Mouse (Mus musculus) left cerebral cortex, postnatal 25 days (tissue): ENCODE results near the gene Cd300ld2. TPM values are rescaled to one million over a fixed set of nuclear protein-coding genes. Genes with fewer than 3 reads are reported as not detected.

ENCODE experiments used
- total RNA-seq, 2 experiments: library from RNA; stranded (reverse); gene quantifications; 2 replicates each; pipeline ENCODE4 v1.2.3; 2021

Gene Cd300ld2
- total RNA-seq, 2 experiments from 2014 or later = not detected

Other genes with a start within 250 kb of the Cd300ld2 start
- 10 to 100 TPM; 35.6 to 39.8 TPM for gene Btbd17, start 220.2 kb downstream of the Cd300ld2 start, total RNA-seq
- gene Gpr142, start 217.3 kb downstream of the Cd300ld2 start, total RNA-seq = not detected
- gene Gprc5c, start 165.0 kb downstream of the Cd300ld2 start, total RNA-seq = 1 to 10 TPM; 4.2 to 6.4 TPM
- gene Cd300a, start 126.2 kb downstream of the Cd300ld2 start, total RNA-seq = under 1 TPM; 0.37 to 0.55 TPM
- gene Cd300lb, start 81.8 kb downstream of the Cd300ld2 start, total RNA-seq = not detected
- not detected for gene Cd300c, start 47.0 kb downstream of the Cd300ld2 start, total RNA-seq
- gene Cd300ld, start 26.3 kb downstream of the Cd300ld2 start, total RNA-seq = not detected
- gene Cd300c2, start 14.3 kb downstream of the Cd300ld2 start, total RNA-seq = 1 to 10 TPM; 2.8 to 3.0 TPM
- under 1 TPM in 1 of 2 experiments, not detected in 1; 0.55 TPM for gene Cd300ld4, start 10.8 kb upstream of the Cd300ld2 start, total RNA-seq
- gene Cd300ld5, start 21.6 kb upstream of the Cd300ld2 start, total RNA-seq = under 1 TPM; 0.55 to 0.60 TPM
- gene Cd300ld3, start 32.2 kb upstream of the Cd300ld2 start, total RNA-seq = under 1 TPM in 1 of 2 experiments, not detected in 1; 0.60 TPM
- not detected for gene Cd300e, start 46.0 kb upstream of the Cd300ld2 start, total RNA-seq
- gene Rab37, start 75.2 kb upstream of the Cd300ld2 start, total RNA-seq = under 1 TPM; 0.76 to 0.99 TPM
- gene Cd300lf, start 117.8 kb upstream of the Cd300ld2 start, total RNA-seq = under 1 TPM; 0.16 to 0.41 TPM
- gene Slc9a3r1, start 147.1 kb upstream of the Cd300ld2 start, total RNA-seq = 10 to 100 TPM; 79.2 to 86.5 TPM
- 10 to 100 TPM; 15.8 to 18.2 TPM for gene Tmem104, start 171.3 kb upstream of the Cd300ld2 start, total RNA-seq
- gene Nat9, start 171.7 kb upstream of the Cd300ld2 start, total RNA-seq = 10 to 100 TPM; 20.1 to 22.3 TPM